Mouse (Mus musculus): ENCODE data around the gene Zfp146. TPM values are rescaled to one million over a fixed set of nuclear protein-coding genes. Genes with fewer than 3 reads are reported as not detected.
"Not testable (repeated sequence)": the region's sequence is repeated elsewhere in the genome, so short reads cannot be mapped to it uniquely, and the experiment has no call there.

The Zfp146 gene
- polyA plus RNA-seq, 1 experiment from 2014 or later, result 7.3 TPM

DNA sequence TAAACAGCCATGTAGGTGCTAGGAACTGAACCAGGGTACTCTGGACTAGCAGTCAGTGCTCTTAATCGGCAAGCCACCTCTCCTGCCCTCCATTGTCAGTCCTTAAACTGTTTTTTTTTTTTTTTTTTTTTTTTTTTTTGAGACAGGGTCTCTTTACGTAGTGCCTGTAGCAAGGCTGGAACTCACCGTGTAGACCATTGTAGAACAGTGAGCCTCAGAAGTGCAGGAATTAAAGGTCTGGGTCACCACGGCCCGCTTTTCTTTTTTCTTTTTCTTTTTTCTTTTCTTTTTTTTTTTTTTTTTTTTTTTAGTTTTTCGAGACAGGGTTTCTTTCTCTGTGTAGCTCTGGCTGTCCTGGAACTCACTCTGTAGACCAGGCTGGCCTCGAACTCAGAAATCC, 13.6 kb upstream of the Zfp146 start:
- peaks cover 23% of the 10 kb centered on the region for H3K36me3 ChIP-seq (ENCODE audit: control insufficient read depth, insufficient read depth)
- H3K4me2 ChIP-seq (ENCODE audit: low read depth, low read length); H3K9ac ChIP-seq (ENCODE audit: low read length); H3K27me3 ChIP-seq (ENCODE audit: control insufficient read depth, insufficient read depth, low read length); H3K9me3 ChIP-seq (replicated peaks; ENCODE audit: control insufficient read depth, low read length); H3K27ac ChIP-seq (ENCODE audit: low read length); H3K4me3 ChIP-seq (ENCODE audit: low read length); ATAC-seq (replicated peaks; ENCODE audit: extremely low read depth, insufficient read depth, low FRiP score); H3K4me1 ChIP-seq (ENCODE audit: control insufficient read depth, insufficient read depth, low read length): not testable (repeated sequence)
- WGBS, result 68% methylated on average over 6 of the region's 7 CpGs

DNA sequence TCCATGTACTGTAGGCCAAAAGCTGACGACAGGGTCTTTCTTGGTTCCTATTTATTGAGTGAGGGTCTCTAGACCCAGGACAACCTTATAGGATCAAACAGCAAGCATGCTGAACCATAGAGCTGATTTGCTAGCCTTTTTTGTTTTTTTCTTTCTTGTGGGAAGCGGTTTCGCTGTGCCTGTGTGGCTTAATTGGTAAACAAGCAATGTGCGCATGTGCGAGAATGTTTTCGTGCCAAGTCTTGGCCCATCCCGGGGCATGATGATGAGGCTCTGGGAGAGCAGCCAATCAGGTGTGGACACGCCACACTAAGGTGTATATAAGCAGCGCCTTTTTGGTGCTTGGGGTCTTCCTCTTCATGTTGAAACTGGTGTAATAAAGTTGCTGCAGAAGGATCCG, 12.4 kb upstream of the Zfp146 start:
- H3K9ac ChIP-seq (ENCODE audit: low read length), result not testable (repeated sequence)
- WGBS, result 92% methylated on average over 10 of the region's 10 CpGs

GRCm38 (mm10) chr7:30181308-30181707, 11.8 kb upstream of the Zfp146 start:
- Histone ChIP-seq H3K36me3 (ENCODE audit: control insufficient read depth, insufficient read depth) (peaks cover 17% of the 10 kb centered on the region), H3K27ac (ENCODE audit: low read length) (no peak overlapping the region), H3K27me3 (ENCODE audit: control insufficient read depth, insufficient read depth, low read length) (no peaks in the 10 kb centered on the region), H3K9ac (ENCODE audit: low read length) (no peak overlapping the region), H3K4me1 (ENCODE audit: control insufficient read depth, insufficient read depth, low read length) (peaks cover 8% of the 10 kb centered on the region; the same call in 1 of the 2 replicates), H3K9me3 (replicated peaks; ENCODE audit: control insufficient read depth, low read length) (no peaks in the 10 kb centered on the region), H3K4me3 (ENCODE audit: low read length) (no peak overlapping the region), H3K4me2 (ENCODE audit: low read depth, low read length) (no peak overlapping the region)
- 4% methylated on average over 4 of the region's 4 CpGs for WGBS
- ATAC-seq (replicated peaks; ENCODE audit: extremely low read depth, insufficient read depth, low FRiP score), result no peak

More for the DNA sequence above, 12.4 kb upstream of the Zfp146 start:
- not testable (repeated sequence) for H3K4me2 ChIP-seq (ENCODE audit: low read depth, low read length); H3K4me1 ChIP-seq (ENCODE audit: control insufficient read depth, insufficient read depth, low read length); H3K4me3 ChIP-seq (ENCODE audit: low read length); H3K27me3 ChIP-seq (ENCODE audit: control insufficient read depth, insufficient read depth, low read length); H3K9me3 ChIP-seq (replicated peaks; ENCODE audit: control insufficient read depth, low read length); ATAC-seq (replicated peaks; ENCODE audit: extremely low read depth, insufficient read depth, low FRiP score); H3K27ac ChIP-seq (ENCODE audit: low read length)
- H3K36me3 ChIP-seq (ENCODE audit: control insufficient read depth, insufficient read depth), result peaks cover 21% of the 10 kb centered on the region

DNA sequence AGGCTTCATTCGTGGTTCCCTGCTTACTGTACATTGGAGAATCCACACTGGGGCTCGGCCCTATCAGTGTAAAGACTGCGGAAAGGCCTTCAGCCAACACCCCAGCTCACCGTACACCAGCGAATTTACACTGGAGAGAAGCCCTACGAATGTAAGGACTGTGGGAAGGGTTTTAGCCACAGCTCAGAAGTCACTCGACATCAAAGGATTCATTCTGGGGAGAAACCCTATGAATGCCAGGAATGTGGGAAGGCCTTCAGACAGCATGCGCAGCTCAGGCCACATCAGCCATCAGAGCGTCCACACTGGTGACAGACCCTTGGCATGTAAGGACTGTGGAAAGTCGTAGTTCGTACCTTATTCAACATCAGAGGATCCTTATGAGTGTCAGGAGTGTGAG, 8.7 kb upstream of the Zfp146 start:
- H3K9me3 ChIP-seq (replicated peaks; ENCODE audit: control insufficient read depth, low read length), result no peaks in the 10 kb centered on the region
- H3K36me3 ChIP-seq (ENCODE audit: control insufficient read depth, insufficient read depth), result peaks cover 22% of the 10 kb centered on the region
- no peak overlapping the region for H3K4me2 ChIP-seq (ENCODE audit: low read depth, low read length)
- no peaks in the 10 kb centered on the region for H3K4me1 ChIP-seq (ENCODE audit: control insufficient read depth, insufficient read depth, low read length)
- no peaks in the 10 kb centered on the region for H3K27me3 ChIP-seq (ENCODE audit: control insufficient read depth, insufficient read depth, low read length)
- 62% methylated on average over 11 of the region's 11 CpGs for WGBS
- no peak overlapping the region for H3K4me3 ChIP-seq (ENCODE audit: low read length)
- no peak overlapping the region for H3K27ac ChIP-seq (ENCODE audit: low read length)
- no peak for ATAC-seq (replicated peaks; ENCODE audit: extremely low read depth, insufficient read depth, low FRiP score)
- H3K9ac ChIP-seq (ENCODE audit: low read length), result no peak overlapping the region

- ATAC-seq (replicated peaks; ENCODE audit: extremely low read depth, insufficient read depth, low FRiP score), result no peak
- H3K36me3 ChIP-seq (ENCODE audit: control insufficient read depth, insufficient read depth), result peaks cover 22% of the 10 kb centered on the region
- no peak overlapping the region for H3K4me2 ChIP-seq (ENCODE audit: low read depth, low read length)
- H3K4me1 ChIP-seq (ENCODE audit: control insufficient read depth, insufficient read depth, low read length), result no peaks in the 10 kb centered on the region
- H3K27me3 ChIP-seq (ENCODE audit: control insufficient read depth, insufficient read depth, low read length), result no peaks in the 10 kb centered on the region
- no peak overlapping the region for H3K4me3 ChIP-seq (ENCODE audit: low read length)
- H3K27ac ChIP-seq (ENCODE audit: low read length), result no peak overlapping the region
- H3K9ac ChIP-seq (ENCODE audit: low read length), result no peak overlapping the region
- H3K9me3 ChIP-seq (replicated peaks; ENCODE audit: control insufficient read depth, low read length), result no peaks in the 10 kb centered on the region
- 70% methylated on average over 12 of the region's 12 CpGs for WGBS
Observed at GRCm38 (mm10) chr7:30176474-30176873, 6.9 kb upstream of the Zfp146 start.

- Histone ChIP-seq H3K9ac (ENCODE audit: low read length) (peak overlapping the region; percentile 80), H3K27ac (ENCODE audit: low read length) (peak overlapping the region; percentile 89), H3K9me3 (replicated peaks; ENCODE audit: control insufficient read depth, low read length) (peaks cover 5% of the 10 kb centered on the region; the same call in 1 of the 2 replicates), H3K36me3 (ENCODE audit: control insufficient read depth, insufficient read depth) (peaks cover 12% of the 10 kb centered on the region), H3K4me3 (ENCODE audit: low read length) (peak overlapping the region; percentile 69), H3K27me3 (ENCODE audit: control insufficient read depth, insufficient read depth, low read length) (no peaks in the 10 kb centered on the region), H3K4me2 (ENCODE audit: low read depth, low read length) (peak overlapping the region; percentile 72), H3K4me1 (ENCODE audit: control insufficient read depth, insufficient read depth, low read length) (peaks cover 21% of the 10 kb centered on the region)
- peak; percentile 5; the same call in 1 of the 2 replicates for ATAC-seq (replicated peaks; ENCODE audit: extremely low read depth, insufficient read depth, low FRiP score)
- 12% methylated on average over 11 of the region's 11 CpGs for WGBS
Observed at GRCm38 (mm10) chr7:30170283-30170951, 867 bp upstream of the Zfp146 start.

- peaks cover 10% of the 10 kb centered on the region for H3K9me3 ChIP-seq (replicated peaks; ENCODE audit: control insufficient read depth, low read length)
- peaks cover 20% of the 10 kb centered on the region for H3K36me3 ChIP-seq (ENCODE audit: control insufficient read depth, insufficient read depth)
- H3K9ac ChIP-seq (ENCODE audit: low read length), result peak overlapping the region; percentile 83
- 2% methylated on average over 21 of the region's 21 CpGs for WGBS
- peak overlapping the region; percentile 80 for H3K4me2 ChIP-seq (ENCODE audit: low read depth, low read length)
- H3K27me3 ChIP-seq (ENCODE audit: control insufficient read depth, insufficient read depth, low read length), result no peaks in the 10 kb centered on the region
- H3K4me1 ChIP-seq (ENCODE audit: control insufficient read depth, insufficient read depth, low read length), result peaks cover 21% of the 10 kb centered on the region
- H3K27ac ChIP-seq (ENCODE audit: low read length), result peak overlapping the region; percentile 89
- peak overlapping the region; percentile 69 for H3K4me3 ChIP-seq (ENCODE audit: low read length)
- 0 out of 2 replicates have a peak, but pooled peaks have one; percentile 5 for ATAC-seq (replicated peaks; ENCODE audit: extremely low read depth, insufficient read depth, low FRiP score)
Observed at GRCm38 (mm10) chr7:30168914-30169582, 502 bp downstream of the Zfp146 start.

GRCm38 (mm10) chr7:30164745-30165144, 4.8 kb downstream of the Zfp146 start:
- Histone ChIP-seq H3K4me3 (ENCODE audit: low read length) (no peak overlapping the region), H3K4me1 (ENCODE audit: control insufficient read depth, insufficient read depth, low read length) (peaks cover 14% of the 10 kb centered on the region), H3K27me3 (ENCODE audit: control insufficient read depth, insufficient read depth, low read length) (no peaks in the 10 kb centered on the region), H3K9ac (ENCODE audit: low read length) (no peak overlapping the region), H3K27ac (ENCODE audit: low read length) (no peak overlapping the region), H3K4me2 (ENCODE audit: low read depth, low read length) (no peak overlapping the region), H3K9me3 (replicated peaks; ENCODE audit: control insufficient read depth, low read length) (peaks cover 41% of the 10 kb centered on the region), H3K36me3 (ENCODE audit: control insufficient read depth, insufficient read depth) (peaks cover 52% of the 10 kb centered on the region)
- WGBS, result 96% methylated on average over 2 of the region's 2 CpGs
- ATAC-seq (replicated peaks; ENCODE audit: extremely low read depth, insufficient read depth, low FRiP score), result no peak

GRCm38 (mm10) chr7:30163113-30163512, 6.4 kb downstream of the Zfp146 start:
- Histone ChIP-seq H3K9me3 (replicated peaks; ENCODE audit: control insufficient read depth, low read length) (peaks cover 51% of the 10 kb centered on the region), H3K27me3 (ENCODE audit: control insufficient read depth, insufficient read depth, low read length) (no peaks in the 10 kb centered on the region), H3K36me3 (ENCODE audit: control insufficient read depth, insufficient read depth) (peaks cover 69% of the 10 kb centered on the region), H3K27ac (ENCODE audit: low read length) (no peak overlapping the region), H3K4me1 (ENCODE audit: control insufficient read depth, insufficient read depth, low read length) (peaks cover 10% of the 10 kb centered on the region), H3K9ac (ENCODE audit: low read length) (no peak overlapping the region), H3K4me3 (ENCODE audit: low read length) (no peak overlapping the region), H3K4me2 (ENCODE audit: low read depth, low read length) (no peak overlapping the region)
- ATAC-seq (replicated peaks; ENCODE audit: extremely low read depth, insufficient read depth, low FRiP score), result no peak
- 82% methylated on average over 5 of the region's 5 CpGs for WGBS
